In the genomic region with DNA sequence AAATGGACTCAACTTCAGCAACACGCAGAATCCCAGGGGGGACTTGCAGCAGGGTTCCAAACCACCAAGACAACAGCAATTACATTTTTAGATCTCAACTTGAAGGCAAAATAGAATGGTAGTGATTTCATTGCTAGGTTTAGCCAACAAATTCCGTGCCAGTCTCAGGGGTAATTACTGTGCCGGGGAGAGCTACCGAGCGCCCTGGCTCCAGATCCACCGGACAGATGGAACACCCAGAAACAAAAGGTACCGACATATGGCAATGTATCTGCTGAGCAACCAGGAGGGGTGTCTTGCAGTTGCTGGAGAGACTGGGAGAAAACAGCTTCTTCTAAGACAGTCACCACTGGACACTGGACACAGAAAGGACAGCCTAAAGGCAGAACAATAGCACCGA, we compare ENCODE assay signal across 14 mouse cellular contexts.
DNase-seq lines count a peak whose midpoint lies in the region; ATAC-seq and TF ChIP-seq lines count a peak whose summit lies in the region.
"Had no signal": no experiment of that assay in that cellular context is flagged by ENCODE, and none has a peak within 500 bp of the region (broad histone marks: within the 10 kb centered on the region; RNA-seq: fewer than 3 reads in every experiment).

No protein-coding gene starts in this region.

- no peak overlapping the region for H3K9ac ChIP-seq in stomach, postnatal 0 days (ENCODE audit: low read length)
- H3K9ac ChIP-seq: embryonic facial prominence, embryonic 15.5 days; heart, embryonic 12.5 days; hindbrain, embryonic 13.5 days; lung, embryonic 15.5 days; midbrain, embryonic 12.5 days; neural tube, embryonic 13.5 days had no signal

- H3K4me1 ChIP-seq in cerebellum, adult 2 months (ENCODE audit: control insufficient read depth, insufficient read depth, low read length) = peaks cover 39% of the 10 kb centered on the region
- H3K4me1 ChIP-seq in stomach, postnatal 0 days (replicated peaks; ENCODE audit: control insufficient read depth, insufficient read depth) = no peaks in the 10 kb centered on the region
- H3K4me1 ChIP-seq: lung, embryonic 15.5 days; midbrain, embryonic 12.5 days had no signal

- intact Hi-C loops in left cerebral cortex, postnatal 36 days (cut with DNase I) = loop anchor here (5.0 kb wide), 2 partner anchors 34 to 94 kb away; no protein-coding TSS in a partner anchor

- WGBS in cerebellum, adult 2 months = 8% methylated on average over 8 of the region's 8 CpGs
- WGBS in stomach, postnatal 0 days = 92% methylated on average over 8 of the region's 8 CpGs

- ATAC-seq in cerebellum, adult (ENCODE audit: insufficient number of reproducible peaks, low FRiP score, low TSS enrichment) = peak; percentile 88
- ATAC-seq in stomach, postnatal 0 days (ENCODE audit: low FRiP score, low TSS enrichment) = no peak

- no peaks in the 10 kb centered on the region for H3K9me3 ChIP-seq in stomach, postnatal 0 days (ENCODE audit: control insufficient read depth, low read length)
- H3K9me3 ChIP-seq: embryonic facial prominence, embryonic 15.5 days; heart, embryonic 12.5 days; hindbrain, embryonic 13.5 days; lung, embryonic 15.5 days; midbrain, embryonic 12.5 days; neural tube, embryonic 13.5 days had no signal

- H3K4me3 ChIP-seq in cerebellum, adult 2 months (replicated peaks; ENCODE audit: insufficient read depth, low read depth, low read length) = no peak overlapping the region
- no peak overlapping the region for H3K4me3 ChIP-seq in stomach, postnatal 0 days (ENCODE audit: low read depth, low read length)
- H3K4me3 ChIP-seq: embryonic facial prominence, embryonic 15.5 days; heart, embryonic 12.5 days; hindbrain, embryonic 13.5 days; lung, embryonic 15.5 days; midbrain, embryonic 12.5 days; neural tube, embryonic 13.5 days had no signal

- TF ChIP-seq POLR2A in cerebellum, adult 2 months (IDR thresholded peaks at IDR 0.05; ENCODE audit: borderline replicate concordance, insufficient read depth, low read length) = no peak

- H3K27ac ChIP-seq in cerebellum, adult 2 months (ENCODE audit: insufficient read depth, low read length) = peak overlapping the region; percentile 88
- H3K27ac ChIP-seq in stomach, postnatal 0 days (replicated peaks) = no peak overlapping the region
- H3K27ac ChIP-seq: embryonic facial prominence, embryonic 15.5 days; hindbrain, embryonic 13.5 days; lung, embryonic 15.5 days; midbrain, embryonic 12.5 days; neural tube, embryonic 13.5 days had no signal

- H3K27me3 ChIP-seq in cerebellum, adult 2 months (ENCODE audit: control insufficient read depth, insufficient read depth, low read length) = no peaks in the 10 kb centered on the region
- no peaks in the 10 kb centered on the region for H3K27me3 ChIP-seq in stomach, postnatal 0 days (ENCODE audit: control insufficient read depth, insufficient read depth, low read length)
- H3K27me3 ChIP-seq: embryonic facial prominence, embryonic 15.5 days; heart, embryonic 12.5 days; hindbrain, embryonic 13.5 days; lung, embryonic 15.5 days; midbrain, embryonic 12.5 days had no signal

- no peak overlapping the region for H3K4me2 ChIP-seq in stomach, postnatal 0 days (replicated peaks; ENCODE audit: low read depth)
- H3K4me2 ChIP-seq: embryonic facial prominence, embryonic 15.5 days; heart, embryonic 12.5 days; hindbrain, embryonic 13.5 days; lung, embryonic 15.5 days; midbrain, embryonic 12.5 days; neural tube, embryonic 13.5 days had no signal

- no peaks in the 10 kb centered on the region for H3K36me3 ChIP-seq in stomach, postnatal 0 days (ENCODE audit: control insufficient read depth, insufficient read depth, low read length)
- H3K36me3 ChIP-seq: embryonic facial prominence, embryonic 15.5 days; lung, embryonic 15.5 days; midbrain, embryonic 12.5 days had no signal

- no peak for TF ChIP-seq CTCF in cerebellum, adult 2 months (IDR thresholded peaks at IDR 0.05; ENCODE audit: borderline replicate concordance, insufficient read depth, low read depth, low read length)
- no peak for TF ChIP-seq CTCF in stomach, postnatal 0 days (IDR thresholded peaks at IDR 0.05; ENCODE audit: low read depth)

- DNase-seq in left cerebral cortex, postnatal 36 days (ENCODE audit: low spot score in 2 of 2) = peak; percentile 42 to 55
- DNase-seq in left cerebral cortex, adult 11 months (ENCODE audit: low spot score) = no peak
- DNase-seq in cerebellum, adult 2 months = peak; percentile 92 to 97
- DNase-seq in layer of hippocampus, adult 8-10 months (ENCODE audit: low spot score in 2 of 2) = peak; percentile 49 to 70
- DNase-seq in stomach, postnatal 0 days (ENCODE audit: low spot score) = no peak
- DNase-seq in c-Kit-positive CD71-positive TER-119-positive erythroid progenitor cells, embryonic 14.5 days (ENCODE audit: low spot score) = no peak
- DNase-seq: thymus, postnatal 4 days had no signal

- TF ChIP-seq EP300 in stomach, postnatal 0 days (optimal IDR thresholded peaks at IDR 0.05) = no peak

Comparison
In these comparisons a context has a peak if more than half of its experiments do, and no peak if none do; other contexts are left out.
1. DNase-seq: peak in left cerebral cortex, postnatal 36 days (2 of 2), cerebellum, adult 2 months (2 of 2) and layer of hippocampus, adult 8-10 months (2 of 2); none in left cerebral cortex, adult 11 months (single experiment), stomach, postnatal 0 days (single experiment) and c-Kit-positive CD71-positive TER-119-positive erythroid progenitor cells, embryonic 14.5 days (single experiment).